Mouse (Mus musculus): ENCODE results near the gene Hfm1. TPM values are rescaled to one million over a fixed set of nuclear protein-coding genes. Genes with fewer than 3 reads are reported as not detected.
A peak's percentile ranks its signal among the peaks of the same experiment; 100 is the strongest.

Gene Hfm1
- polyA plus RNA-seq, 1 experiment from 2014 or later, result 5.8 TPM

DNA sequence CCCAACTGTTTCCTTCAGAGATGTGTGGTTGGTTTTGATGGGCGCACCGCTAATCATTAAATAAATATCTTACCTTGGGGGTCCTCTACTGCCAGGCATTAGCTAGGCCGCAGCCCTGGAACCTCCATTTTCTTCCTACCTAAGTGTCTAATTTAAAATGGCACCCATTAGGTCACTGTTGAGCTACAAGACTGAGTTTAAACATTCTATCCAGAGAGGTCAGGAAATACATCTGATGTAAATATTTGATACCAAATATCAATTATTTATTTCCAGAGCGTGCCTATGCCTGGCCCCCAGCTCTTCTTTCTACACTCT is 207 bp upstream of the Hfm1 start:
- H3K4me2 ChIP-seq (replicated peaks), result peak overlapping the region; percentile 69
- no peaks in the 10 kb centered on the region for H3K9me3 ChIP-seq
- no peak for ATAC-seq (ENCODE audit: low FRiP score, low read depth)
- no peaks in the 10 kb centered on the region for H3K4me1 ChIP-seq
- peak overlapping the region; percentile 59 for H3K4me3 ChIP-seq
- 34% methylated on average over 4 of the region's 4 CpGs for WGBS
- H3K27ac ChIP-seq, result peak overlapping the region; percentile 66; the same call in 1 of the 2 replicates
- no peaks in the 10 kb centered on the region for H3K27me3 ChIP-seq (replicated peaks)
- H3K9ac ChIP-seq, result peak overlapping the region; percentile 80
- H3K36me3 ChIP-seq, result no peaks in the 10 kb centered on the region

DNA sequence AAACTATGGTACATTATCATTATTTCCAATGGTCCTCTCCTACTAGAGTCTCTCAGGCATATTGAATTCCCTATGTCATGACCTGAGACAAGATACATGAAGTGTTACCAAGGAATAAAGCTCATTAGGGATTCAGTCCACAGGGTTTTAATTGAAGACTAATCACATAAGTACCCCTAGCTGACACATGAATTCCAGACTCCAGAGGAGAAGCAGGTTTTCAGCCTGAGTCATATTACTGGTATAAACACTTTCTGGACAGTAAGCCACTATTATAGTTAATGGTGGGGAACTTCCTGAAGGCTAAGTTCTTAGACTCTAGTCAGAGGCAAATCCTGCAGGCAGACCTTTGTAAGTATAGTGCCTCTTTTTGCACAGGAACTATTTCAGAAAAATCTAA is 6.8 kb downstream of the Hfm1 start:
- no peak for ATAC-seq (ENCODE audit: low FRiP score, low read depth)
- H3K4me1 ChIP-seq, result no peaks in the 10 kb centered on the region
- no peaks in the 10 kb centered on the region for H3K27me3 ChIP-seq (replicated peaks)
- no peaks in the 10 kb centered on the region for H3K9me3 ChIP-seq
- H3K36me3 ChIP-seq, result no peaks in the 10 kb centered on the region
- H3K27ac ChIP-seq, result no peak overlapping the region
- H3K4me3 ChIP-seq, result no peak overlapping the region
- H3K4me2 ChIP-seq (replicated peaks), result no peak overlapping the region
- H3K9ac ChIP-seq, result no peak overlapping the region

DNA sequence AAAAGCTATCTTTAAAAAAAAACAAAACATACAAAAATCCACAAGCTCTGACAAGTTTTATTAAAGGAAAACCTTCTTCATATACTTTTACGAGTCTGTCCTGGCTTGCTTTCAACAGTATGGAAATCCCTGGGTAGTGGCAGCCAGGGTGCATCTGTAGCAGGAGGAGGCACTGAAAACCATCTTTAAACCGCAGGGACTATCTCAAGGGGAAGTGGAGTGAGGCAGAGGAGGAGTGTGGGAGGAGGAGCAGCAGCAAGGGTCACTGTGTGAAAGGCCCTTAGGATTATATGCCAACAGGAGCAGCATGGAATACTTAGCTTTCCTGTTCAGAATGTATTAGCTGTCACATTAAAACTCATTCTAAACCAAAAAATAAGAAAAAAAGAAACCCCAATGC is 29.2 kb downstream of the Hfm1 start:
- Histone ChIP-seq H3K4me1 (no peaks in the 10 kb centered on the region), H3K27ac (no peak overlapping the region), H3K4me3 (no peak overlapping the region), H3K36me3 (no peaks in the 10 kb centered on the region), H3K9me3 (no peaks in the 10 kb centered on the region), H3K9ac (no peak overlapping the region), H3K4me2 (replicated peaks) (no peak overlapping the region), H3K27me3 (replicated peaks) (no peaks in the 10 kb centered on the region)
- no peak for ATAC-seq (ENCODE audit: low FRiP score, low read depth)
- WGBS, result 75% methylated on average over 2 of the region's 2 CpGs

DNA sequence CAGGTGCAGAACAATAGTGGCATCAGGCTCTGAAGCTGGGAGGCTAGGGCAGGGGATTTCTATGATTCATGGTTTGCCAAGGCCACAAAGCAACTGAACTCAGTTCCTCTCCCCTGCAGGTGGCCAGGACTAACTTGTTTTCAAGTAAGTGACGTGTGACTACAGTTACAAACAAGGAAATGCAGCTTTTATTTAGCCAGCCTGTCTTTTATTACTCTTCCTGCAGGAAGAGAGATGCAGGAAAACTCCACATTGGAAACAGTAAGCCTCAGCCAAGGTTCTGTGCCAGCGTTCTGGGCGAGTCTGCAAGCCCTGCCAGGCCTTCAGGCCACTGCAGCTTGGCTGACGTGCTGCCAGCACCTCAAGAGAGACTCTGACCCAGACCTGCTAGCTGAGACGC is 34.3 kb downstream of the Hfm1 start:
- Histone ChIP-seq H3K27ac (no peak overlapping the region), H3K4me3 (no peak overlapping the region), H3K4me1 (no peaks in the 10 kb centered on the region), H3K27me3 (replicated peaks) (no peaks in the 10 kb centered on the region), H3K36me3 (no peaks in the 10 kb centered on the region), H3K9ac (no peak overlapping the region), H3K4me2 (replicated peaks) (no peak overlapping the region), H3K9me3 (no peaks in the 10 kb centered on the region)
- ATAC-seq (ENCODE audit: low FRiP score, low read depth), result no peak
- 28% methylated on average over 5 of the region's 5 CpGs for WGBS

DNA sequence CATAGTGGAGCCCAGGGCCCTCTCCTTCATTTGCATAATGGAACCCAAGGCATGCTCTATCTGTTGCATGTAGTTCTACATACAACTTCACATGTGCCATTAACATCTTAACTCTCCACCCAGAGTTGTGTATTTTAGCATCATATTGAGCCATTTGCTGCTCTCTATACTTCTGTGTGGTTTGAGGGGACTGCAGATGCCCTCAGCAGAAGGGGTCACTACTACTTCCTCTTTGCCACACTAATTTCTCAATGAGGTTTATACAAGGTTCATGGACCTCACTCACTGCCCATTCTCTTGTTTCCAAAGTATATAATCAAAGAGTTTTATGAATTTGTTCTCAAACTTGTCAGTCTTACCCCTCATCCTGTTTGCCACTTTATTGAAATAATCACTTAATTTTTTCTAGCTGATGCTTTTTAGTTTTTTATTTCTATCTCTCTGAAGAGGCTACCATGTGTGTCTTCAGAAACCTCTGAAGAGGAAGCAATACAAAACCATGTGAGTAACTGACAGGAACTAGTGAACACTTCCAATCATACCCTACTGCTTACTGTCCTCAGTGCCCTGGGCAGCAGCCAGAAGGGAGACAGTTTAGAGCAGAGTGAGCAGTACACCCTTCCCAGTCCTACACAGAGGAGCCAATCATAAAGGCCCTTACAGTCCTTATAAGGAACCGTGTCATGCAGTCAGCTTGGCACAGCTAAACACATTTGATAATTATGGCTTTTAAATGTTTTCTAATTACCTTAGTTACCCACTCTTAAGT is 38.6 kb downstream of the Hfm1 start:
- WGBS, result 68% methylated on average over 1 of the region's 1 CpGs
- Histone ChIP-seq H3K4me2 (replicated peaks) (no peak overlapping the region), H3K36me3 (no peaks in the 10 kb centered on the region), H3K4me1 (no peaks in the 10 kb centered on the region), H3K27me3 (replicated peaks) (no peaks in the 10 kb centered on the region), H3K9ac (no peak overlapping the region), H3K4me3 (no peak overlapping the region), H3K27ac (no peak overlapping the region), H3K9me3 (no peaks in the 10 kb centered on the region)
- ATAC-seq (ENCODE audit: low FRiP score, low read depth), result no peak

DNA sequence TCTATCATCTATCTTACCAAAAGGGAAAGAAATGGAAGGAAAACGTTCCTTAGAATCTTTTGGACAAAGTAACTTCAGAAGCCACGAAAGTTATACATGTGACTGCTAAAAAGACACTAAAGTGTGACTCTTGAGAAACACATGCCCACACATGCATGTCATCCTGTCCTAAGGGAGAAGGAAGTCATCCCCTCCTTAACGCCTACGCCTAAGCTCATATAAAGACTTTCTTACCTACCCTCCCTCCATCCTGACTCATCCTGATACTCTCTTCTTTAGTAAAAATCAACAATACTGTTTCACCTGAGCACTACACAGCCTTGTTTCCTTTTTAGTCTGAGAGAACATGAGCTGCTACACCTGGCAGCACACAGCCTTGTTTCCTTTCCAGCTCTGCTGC is 40.6 kb downstream of the Hfm1 start:
- Histone ChIP-seq H3K4me3 (no peak overlapping the region), H3K36me3 (no peaks in the 10 kb centered on the region), H3K4me2 (replicated peaks) (no peak overlapping the region), H3K27me3 (replicated peaks) (no peaks in the 10 kb centered on the region), H3K9ac (no peak overlapping the region), H3K4me1 (no peaks in the 10 kb centered on the region), H3K9me3 (no peaks in the 10 kb centered on the region), H3K27ac (no peak overlapping the region)
- no peak for ATAC-seq (ENCODE audit: low FRiP score, low read depth)
- 84% methylated on average over 4 of the region's 4 CpGs for WGBS

DNA sequence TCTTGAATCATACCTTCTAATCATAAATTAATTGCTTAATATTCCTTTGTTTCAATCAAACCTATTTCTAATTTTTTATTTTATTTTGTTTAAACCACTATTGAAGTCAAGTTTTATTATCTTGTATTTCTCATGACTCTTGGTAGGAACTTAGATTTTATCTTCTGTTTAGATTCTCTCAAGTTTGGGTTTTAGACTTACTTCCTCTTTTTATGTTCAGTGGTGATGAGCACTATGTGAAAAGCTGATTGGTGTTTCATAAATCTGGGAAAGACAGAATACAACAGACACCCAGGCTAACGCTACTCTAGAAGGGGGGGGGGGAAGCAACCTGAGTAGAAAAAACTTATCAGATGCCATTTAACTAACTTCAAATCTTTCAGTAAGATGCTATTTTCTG is 49.7 kb downstream of the Hfm1 start:
- H3K9ac ChIP-seq, result no peak overlapping the region
- no peaks in the 10 kb centered on the region for H3K27me3 ChIP-seq (replicated peaks)
- WGBS, result 85% methylated on average over 1 of the region's 1 CpGs
- H3K4me1 ChIP-seq, result no peaks in the 10 kb centered on the region
- H3K27ac ChIP-seq, result no peak overlapping the region
- H3K4me3 ChIP-seq, result no peak overlapping the region
- H3K9me3 ChIP-seq, result no peaks in the 10 kb centered on the region
- no peak for ATAC-seq (ENCODE audit: low FRiP score, low read depth)
- H3K36me3 ChIP-seq, result no peaks in the 10 kb centered on the region
- no peak overlapping the region for H3K4me2 ChIP-seq (replicated peaks)

DNA sequence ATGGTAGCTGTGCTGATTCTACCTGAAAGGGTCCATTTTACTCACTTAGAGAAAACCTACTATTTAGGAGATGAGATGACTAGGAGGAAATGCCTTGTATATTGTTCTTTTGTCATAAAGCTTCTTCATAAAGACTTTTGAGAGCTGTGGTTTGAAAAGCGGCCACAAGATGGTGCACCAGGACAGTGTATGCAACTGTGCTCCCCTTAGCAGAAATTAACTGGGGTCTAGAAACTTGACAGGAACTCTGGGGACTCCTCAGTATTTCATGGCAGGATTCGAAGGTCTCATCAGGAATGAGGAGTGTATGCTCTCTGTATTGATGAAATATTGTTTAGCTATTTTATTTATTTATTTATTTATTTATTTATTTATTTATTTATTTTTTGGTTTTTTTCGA is 65.7 kb downstream of the Hfm1 start:
- WGBS, result 42% methylated on average over 3 of the region's 3 CpGs
- H3K4me2 ChIP-seq (replicated peaks), result no peak overlapping the region
- peak; percentile 53; the same call in 1 of the 2 replicates for ATAC-seq (ENCODE audit: low FRiP score, low read depth)
- H3K4me1 ChIP-seq, result no peaks in the 10 kb centered on the region
- no peaks in the 10 kb centered on the region for H3K9me3 ChIP-seq
- no peak overlapping the region for H3K27ac ChIP-seq
- no peaks in the 10 kb centered on the region for H3K36me3 ChIP-seq
- no peak overlapping the region for H3K9ac ChIP-seq
- H3K27me3 ChIP-seq (replicated peaks), result no peaks in the 10 kb centered on the region
- H3K4me3 ChIP-seq, result no peak overlapping the region

DNA sequence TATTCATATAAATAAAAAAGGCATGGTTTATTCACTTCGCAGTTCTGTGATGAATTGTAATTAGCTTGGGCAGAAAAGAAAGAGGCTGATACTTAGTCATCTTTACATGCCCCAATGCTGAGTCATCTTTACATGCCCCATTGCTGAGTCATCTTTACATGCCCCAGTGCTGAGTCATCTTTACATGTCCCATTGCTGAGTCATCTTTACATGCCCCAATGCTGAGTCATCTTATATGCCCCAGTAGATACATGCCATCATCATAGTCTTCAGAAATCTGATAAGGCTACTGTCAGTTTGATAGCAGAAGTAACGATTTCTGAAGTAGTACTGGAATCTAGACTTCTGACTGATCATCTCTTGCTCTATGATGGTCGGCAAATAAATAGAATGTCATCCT is 72.8 kb downstream of the Hfm1 start:
- H3K27ac ChIP-seq, result no peak overlapping the region
- H3K36me3 ChIP-seq, result no peaks in the 10 kb centered on the region
- no peaks in the 10 kb centered on the region for H3K9me3 ChIP-seq
- H3K27me3 ChIP-seq (replicated peaks), result no peaks in the 10 kb centered on the region
- no peak for ATAC-seq (ENCODE audit: low FRiP score, low read depth)
- H3K9ac ChIP-seq, result no peak overlapping the region
- no peak overlapping the region for H3K4me2 ChIP-seq (replicated peaks)
- H3K4me1 ChIP-seq, result no peaks in the 10 kb centered on the region
- WGBS, result 86% methylated on average over 3 of the region's 3 CpGs
- no peak overlapping the region for H3K4me3 ChIP-seq

DNA sequence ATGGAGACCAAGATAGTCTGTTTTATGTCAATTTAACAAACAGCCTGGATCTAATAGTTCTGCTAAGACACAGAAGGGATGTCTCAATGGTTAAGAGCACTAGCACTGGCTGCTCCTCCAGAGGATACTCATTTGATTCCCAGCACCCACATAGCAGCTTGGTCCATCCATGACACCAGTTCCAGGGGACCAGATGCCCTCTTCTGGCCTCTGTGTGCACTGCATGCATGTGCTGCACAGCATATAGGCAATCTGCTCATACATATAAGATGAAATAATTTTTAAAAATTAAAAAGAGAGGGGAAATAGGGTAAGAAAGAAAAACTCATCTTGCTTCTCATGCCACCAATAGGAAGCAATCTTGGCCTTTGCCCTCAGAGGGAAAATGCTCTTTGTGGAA is 79.1 kb downstream of the Hfm1 start:
- Histone ChIP-seq H3K4me2 (replicated peaks) (no peak overlapping the region), H3K4me1 (no peaks in the 10 kb centered on the region), H3K36me3 (no peaks in the 10 kb centered on the region), H3K9me3 (no peaks in the 10 kb centered on the region), H3K9ac (no peak overlapping the region), H3K4me3 (no peak overlapping the region), H3K27me3 (replicated peaks) (no peaks in the 10 kb centered on the region), H3K27ac (no peak overlapping the region)
- ATAC-seq (ENCODE audit: low FRiP score, low read depth), result no peak

DNA sequence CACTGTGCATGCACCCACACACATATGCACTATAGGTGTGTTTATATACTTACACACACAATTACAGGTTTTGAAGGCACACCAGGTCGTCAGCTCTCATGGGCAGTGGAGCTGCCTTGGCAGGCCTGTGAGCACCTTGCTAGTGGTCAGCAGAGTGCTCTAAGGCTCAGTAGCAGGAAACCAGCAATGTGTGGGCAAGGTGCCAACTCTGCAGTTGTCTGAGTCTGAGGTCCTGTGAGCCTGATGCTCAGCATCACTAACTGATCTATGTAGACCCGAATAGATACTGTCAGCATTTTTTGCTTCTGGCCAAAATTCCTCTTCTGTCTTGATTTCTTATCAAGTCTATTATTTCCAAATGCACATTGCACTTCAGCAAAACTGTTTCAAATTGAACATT is 82.2 kb downstream of the Hfm1 start:
- Histone ChIP-seq H3K27ac (no peak overlapping the region), H3K4me3 (no peak overlapping the region), H3K36me3 (no peaks in the 10 kb centered on the region), H3K27me3 (replicated peaks) (no peaks in the 10 kb centered on the region), H3K9ac (no peak overlapping the region), H3K4me1 (no peaks in the 10 kb centered on the region), H3K4me2 (replicated peaks) (no peak overlapping the region), H3K9me3 (no peaks in the 10 kb centered on the region)
- WGBS, result 77% methylated on average over 2 of the region's 2 CpGs
- no peak for ATAC-seq (ENCODE audit: low FRiP score, low read depth)

DNA sequence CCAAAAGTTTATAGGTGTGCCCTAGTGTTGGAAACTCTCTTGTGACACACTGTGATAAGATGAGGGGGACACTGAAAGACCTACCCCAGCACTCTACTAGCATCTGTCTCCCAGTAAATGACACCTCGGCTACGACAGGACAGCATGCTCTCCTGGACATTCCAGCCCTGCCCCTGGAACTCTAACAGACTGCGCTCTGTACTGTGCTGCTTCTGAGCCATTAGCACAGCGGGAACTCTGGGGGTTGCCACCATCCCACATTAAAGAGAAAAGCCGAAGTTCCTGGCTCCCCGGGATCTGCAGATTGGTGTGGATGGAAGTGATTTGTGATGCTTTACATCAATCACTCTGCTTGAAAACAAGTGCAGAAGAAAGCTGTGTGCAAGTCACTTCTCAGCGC is 93.1 kb downstream of the Hfm1 start:
- no peak overlapping the region; the same call in 1 of the 2 replicates for H3K4me2 ChIP-seq (replicated peaks)
- no peaks in the 10 kb centered on the region for H3K9me3 ChIP-seq
- 5% methylated on average over 7 of the region's 7 CpGs for WGBS
- no peak overlapping the region for H3K27ac ChIP-seq
- no peaks in the 10 kb centered on the region for H3K27me3 ChIP-seq (replicated peaks)
- no peaks in the 10 kb centered on the region for H3K36me3 ChIP-seq
- no peak overlapping the region for H3K4me3 ChIP-seq
- no peak overlapping the region for H3K9ac ChIP-seq
- ATAC-seq (ENCODE audit: low FRiP score, low read depth), result no peak
- H3K4me1 ChIP-seq, result peaks cover 5% of the 10 kb centered on the region; the same call in 1 of the 2 replicates

DNA sequence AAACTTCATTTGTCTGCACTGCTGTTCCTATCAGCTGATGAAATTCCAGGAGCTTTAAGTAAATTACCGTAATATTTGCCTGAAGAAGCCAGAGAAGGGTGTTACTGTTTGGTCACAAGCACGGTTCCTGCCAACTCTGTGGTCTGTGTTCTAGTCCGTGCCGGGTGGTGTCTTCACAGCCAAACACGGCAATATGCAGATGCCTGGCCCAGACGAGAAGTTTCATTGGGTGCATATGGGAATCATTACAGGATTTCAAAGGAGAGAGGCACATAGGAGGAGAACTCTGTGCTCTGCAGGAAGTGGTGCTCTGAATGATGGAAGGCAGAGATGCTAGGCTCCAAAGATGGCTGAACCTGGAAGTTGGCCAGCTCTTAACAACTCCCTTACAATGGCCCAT is 94.7 kb downstream of the Hfm1 start:
- 85% methylated on average over 6 of the region's 6 CpGs for WGBS
- no peak for ATAC-seq (ENCODE audit: low FRiP score, low read depth)

More for the DNA sequence above, 94.7 kb downstream of the Hfm1 start:
- no peak overlapping the region for H3K4me2 ChIP-seq (replicated peaks)
- no peaks in the 10 kb centered on the region for H3K36me3 ChIP-seq
- H3K9ac ChIP-seq, result no peak overlapping the region
- H3K9me3 ChIP-seq, result no peaks in the 10 kb centered on the region
- H3K4me3 ChIP-seq, result no peak overlapping the region
- H3K4me1 ChIP-seq, result peaks cover 5% of the 10 kb centered on the region; the same call in 1 of the 2 replicates
- no peaks in the 10 kb centered on the region for H3K27me3 ChIP-seq (replicated peaks)
- no peak overlapping the region for H3K27ac ChIP-seq

Data from neural tube, embryonic 12.5 days (tissue).